Mouse (Mus musculus): ENCODE measurements around the gene Itga9.

Itga9 gene

DNA sequence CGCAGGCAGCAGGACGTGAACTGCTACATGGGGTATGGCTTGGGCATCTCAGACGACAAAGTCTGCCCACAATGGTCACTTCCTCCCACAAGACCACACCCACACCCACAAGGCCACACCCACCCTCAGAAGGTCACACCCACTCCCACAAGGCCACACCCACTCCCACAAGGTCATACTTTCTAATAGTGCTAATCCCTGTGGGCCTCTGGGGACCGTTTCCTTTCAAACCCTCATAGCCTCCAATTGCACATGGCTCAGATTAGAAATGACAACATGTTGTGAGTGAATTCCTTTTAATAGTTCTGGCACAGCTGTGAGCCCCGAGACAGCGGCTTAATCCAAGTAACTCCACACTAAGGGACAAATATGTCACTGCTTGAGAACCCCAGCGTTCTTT, 280.7 kb downstream of the Itga9 start:
- DNase-seq = no peak

DNA sequence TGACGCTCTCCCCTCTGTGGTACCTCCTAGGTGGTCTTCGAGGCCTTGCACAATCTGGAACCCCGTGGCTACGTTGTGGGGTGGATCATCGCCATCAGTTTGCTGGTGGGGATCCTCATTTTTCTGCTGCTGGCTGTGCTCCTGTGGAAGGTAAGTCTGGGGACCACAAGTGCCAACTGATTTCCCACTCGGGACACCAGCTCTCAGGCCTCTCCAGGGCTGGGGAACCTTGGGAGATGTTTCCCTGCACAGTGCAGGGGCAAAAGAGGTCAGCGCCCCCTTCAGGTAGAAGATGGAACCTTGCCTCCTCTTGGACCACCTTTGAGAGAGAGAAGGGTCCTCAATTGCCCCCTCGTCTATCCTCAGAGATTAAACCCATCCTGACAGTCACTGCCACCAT, 281.2 kb downstream of the Itga9 start:
- no peak for DNase-seq

DNA sequence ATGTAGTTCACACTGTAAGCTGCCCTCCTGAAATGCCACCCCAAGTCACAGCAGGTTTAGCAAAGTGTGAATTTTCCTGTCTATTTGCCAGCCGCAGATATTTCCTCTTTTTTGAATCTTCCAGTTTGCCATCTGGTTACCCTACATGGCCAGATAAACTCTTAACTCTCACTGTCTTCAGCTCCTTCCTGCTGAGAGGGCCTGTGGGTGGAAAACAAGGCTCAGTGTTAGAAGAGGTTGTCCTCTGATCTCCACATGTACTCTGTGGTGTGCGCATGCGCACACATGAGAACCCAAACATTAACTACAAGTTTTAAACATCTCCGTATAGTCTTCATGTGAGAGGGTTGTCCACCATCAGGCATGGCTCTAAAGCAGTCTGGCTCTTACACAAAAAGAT, 283.7 kb downstream of the Itga9 start:
- no peak for DNase-seq

DNA sequence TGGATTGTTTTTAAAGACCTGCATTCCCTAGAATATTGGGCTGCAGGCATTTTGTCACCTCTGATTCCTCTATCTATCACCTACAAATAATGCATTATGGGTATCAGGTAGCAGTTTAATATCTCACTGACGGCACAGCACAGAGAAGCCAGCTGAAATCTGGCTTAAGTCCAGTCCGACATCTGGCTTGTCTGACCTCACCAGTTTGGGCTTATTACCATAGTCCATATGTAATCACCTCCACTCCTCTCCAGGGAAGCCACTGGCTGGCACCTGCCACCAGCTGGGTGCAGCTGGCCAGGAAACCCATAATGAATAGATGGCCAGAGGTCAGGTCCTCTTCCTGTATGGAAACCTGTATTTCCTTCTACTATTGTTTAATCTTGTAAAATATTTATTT, 284.2 kb downstream of the Itga9 start:
- no peak for DNase-seq

DNA sequence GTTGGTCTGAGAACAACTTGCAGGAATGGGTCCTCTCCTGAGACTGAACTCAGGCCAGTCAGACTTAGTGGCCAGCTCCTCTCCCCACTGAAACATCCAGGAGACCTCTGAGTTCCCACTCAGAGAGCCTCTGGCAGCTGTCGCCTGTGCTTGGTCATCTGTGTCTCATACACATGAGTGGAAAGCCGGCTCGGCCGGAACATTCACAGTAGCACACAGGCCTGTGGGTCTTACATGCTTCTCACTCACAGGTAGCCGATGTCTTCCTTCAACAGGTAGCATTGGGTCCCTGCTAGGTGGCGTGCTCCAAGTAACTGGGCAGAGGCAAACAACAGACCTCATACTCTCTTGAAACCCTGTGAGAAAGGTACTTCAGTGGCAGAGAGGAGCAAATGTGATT, 284.6 kb downstream of the Itga9 start:
- DNase-seq = no peak

DNA sequence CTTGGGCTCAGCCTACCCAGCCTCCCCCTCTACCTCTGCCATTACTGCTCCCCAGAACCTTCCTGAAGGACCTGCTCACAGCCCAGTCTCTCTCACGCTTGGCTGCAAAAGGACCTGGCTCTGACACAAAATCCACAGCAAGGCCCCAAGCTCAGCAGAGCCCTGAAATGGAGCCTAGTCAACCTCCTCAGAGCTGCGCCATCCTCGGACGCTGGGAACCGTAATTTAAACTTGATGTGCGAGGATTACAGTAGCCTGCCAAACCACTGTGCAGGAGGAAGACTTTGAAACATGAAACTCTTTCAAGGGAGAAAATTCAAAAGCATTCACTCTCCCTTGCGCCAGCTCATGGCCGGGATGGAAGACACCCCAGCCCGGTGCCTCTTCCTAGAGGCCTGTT, 285.1 kb downstream of the Itga9 start:
- DNase-seq = no peak

DNA sequence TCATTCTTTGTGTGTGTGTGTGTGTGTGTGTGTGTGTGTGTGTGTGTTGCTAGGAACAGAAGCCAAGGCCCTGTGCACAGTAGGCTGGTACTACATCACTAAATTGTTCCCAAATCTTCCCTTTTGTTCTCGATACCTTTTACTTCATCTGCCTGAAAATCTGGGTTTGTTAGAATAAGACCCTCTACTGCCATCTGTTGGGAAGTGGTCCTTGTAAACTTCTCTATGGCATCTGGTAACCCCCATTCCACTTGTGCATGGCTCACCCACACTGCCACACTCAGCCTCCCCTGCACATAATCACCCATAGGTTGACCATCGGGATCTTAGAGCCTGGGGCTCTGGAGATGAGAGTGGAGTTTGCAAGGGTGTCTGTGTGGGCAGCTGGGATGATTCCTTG, 288.6 kb downstream of the Itga9 start:
- no peak for DNase-seq

DNA sequence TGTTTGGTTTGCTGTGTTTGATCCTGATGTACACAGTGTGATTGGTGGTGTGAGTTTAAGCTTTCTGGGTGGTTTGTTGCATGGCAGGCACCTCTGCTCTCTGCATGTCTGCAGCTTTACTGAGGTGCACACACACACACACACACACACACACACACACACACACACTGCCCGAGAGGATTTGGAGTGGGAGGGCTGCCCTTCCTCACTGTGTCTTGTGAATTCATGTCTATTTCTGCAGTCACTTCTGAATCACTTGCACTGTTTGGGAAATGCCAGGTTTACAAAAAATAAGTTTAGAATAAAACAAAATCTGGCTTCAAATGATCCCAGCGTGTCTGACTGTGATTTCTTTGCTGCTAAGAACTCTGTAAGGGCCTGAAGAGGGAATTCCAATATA, 294.2 kb downstream of the Itga9 start:
- no peak for DNase-seq

DNA sequence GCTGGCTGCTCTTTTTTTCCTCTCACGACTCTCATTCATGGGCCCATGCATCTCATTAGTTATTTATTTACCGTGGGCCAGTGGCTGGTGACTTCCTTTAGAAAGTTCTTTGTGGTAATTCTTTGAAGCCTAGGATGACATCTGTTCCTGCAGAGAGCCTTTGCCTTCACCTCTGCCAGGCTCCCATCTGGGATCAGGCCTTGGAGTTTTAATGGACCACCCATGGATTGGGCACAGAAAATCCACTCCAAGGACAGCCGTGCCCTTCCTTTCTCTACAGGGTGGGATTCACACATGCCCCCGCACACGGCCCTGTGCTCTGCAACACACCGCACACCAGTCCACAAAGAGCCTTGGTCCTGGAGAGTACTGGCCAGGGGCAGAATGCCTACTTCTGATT, 295.4 kb downstream of the Itga9 start:
- no peak for DNase-seq

DNA sequence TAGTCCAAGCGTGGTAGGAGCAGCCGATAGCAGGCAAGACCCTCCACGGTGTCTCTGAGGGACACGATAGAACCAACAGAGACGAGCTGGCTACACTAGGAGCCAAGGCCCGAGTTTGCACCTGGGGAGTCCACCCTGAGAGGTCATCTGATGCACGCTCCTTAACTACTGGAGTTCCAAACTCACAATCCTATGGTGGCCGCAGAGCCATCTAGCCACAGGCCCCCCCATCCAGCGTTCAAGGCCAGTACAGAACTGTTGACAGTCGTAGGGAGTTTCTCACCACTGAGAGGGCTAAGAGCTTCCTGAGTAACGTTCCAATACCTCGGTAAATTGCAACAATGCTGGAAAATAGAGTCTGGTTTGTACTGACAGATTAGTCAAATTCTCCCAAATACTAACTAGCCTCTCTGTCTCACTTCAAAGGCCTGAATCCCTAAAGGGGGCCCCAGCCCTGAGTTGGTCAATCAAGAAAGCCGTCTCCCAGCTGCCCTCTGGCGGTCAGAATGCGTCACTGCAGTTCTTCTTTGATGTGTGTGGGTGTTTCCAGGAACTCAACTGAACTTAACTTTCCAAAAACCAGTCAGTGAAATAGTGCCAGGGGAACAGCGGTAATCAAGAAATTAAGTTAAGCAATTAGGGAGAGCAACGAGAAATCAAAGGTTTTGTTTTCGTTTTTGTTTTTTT, 301.6 kb downstream of the Itga9 start:
- peak; percentile 79 for DNase-seq

DNA sequence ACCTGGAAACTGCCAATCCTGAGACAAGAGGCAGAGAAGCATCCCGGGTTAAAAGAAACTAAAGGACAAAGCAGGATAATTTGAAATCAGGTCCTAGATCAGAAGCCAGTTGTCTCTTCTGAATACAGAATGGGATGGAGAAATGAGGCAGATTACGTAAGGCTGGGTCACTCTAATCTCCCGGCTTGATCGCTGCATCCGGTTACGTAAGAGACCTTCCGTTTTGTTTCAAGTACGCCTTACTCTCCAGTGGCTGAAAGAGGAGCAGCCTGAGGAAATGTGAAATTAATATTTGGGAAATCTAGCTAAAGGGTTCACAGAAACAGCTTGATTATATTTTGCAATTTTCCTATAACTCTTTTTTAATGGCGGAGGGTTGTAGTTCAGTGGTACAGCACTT, 306.6 kb downstream of the Itga9 start:
- DNase-seq = no peak

DNA sequence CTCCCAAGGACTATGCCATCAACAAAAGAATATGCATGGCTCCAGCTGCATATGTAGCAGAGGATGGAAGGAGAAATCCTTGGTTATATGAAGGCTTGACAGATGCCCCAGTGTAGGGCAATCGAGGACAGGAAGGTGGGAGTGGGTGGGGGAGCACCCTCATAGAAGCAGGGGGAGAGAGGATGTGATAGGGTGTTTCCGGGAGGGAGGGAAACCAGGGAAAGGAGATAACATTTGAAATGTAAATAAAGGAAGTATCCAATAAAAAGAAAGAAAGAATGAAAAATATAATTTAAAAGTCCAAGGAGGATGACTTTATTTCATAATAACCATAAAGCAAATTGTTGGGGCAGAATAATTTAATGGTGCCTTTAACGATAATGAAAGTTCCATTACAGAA, 307.1 kb downstream of the Itga9 start:
- DNase-seq = no peak

DNA sequence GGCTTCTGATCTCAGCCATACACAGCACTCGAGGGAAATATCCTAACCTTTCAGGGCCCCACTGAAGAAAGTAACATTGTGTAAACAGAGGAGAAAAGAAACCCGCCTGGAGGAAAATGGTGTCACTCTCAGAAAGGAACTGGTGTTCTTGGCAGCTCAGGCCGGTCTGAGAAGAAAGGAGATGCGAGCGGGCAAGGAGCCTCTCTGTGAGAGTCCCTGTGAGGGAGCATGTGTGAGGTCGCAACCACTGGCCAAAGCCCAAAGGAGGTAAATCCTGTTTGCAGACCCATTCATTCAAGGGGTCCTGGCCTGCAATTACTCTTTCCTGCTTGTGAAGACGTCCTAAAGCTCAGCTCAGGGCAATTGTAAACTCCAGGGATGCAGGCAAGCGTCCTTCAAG, 308.1 kb downstream of the Itga9 start:
- no peak for DNase-seq

DNA sequence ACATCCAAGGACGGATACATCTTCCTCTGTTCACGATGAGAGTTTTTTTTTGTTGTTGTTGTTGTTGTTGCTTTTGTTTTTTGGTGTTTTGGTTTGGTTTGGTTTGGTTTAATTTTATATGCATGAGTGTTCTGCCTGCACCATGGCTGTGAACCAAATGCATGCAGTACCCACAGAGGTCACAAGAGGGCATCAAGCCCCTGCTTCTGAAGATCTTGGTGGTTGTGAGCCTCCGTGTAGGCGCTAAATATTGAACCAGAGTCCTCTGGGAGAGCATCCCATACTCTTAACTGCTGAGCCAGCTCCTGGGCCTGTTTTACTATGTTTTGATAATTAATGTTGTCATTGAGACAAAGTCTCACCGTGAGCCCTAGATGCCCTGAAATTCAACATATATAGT, 308.8 kb downstream of the Itga9 start:
- no peak for DNase-seq

DNA sequence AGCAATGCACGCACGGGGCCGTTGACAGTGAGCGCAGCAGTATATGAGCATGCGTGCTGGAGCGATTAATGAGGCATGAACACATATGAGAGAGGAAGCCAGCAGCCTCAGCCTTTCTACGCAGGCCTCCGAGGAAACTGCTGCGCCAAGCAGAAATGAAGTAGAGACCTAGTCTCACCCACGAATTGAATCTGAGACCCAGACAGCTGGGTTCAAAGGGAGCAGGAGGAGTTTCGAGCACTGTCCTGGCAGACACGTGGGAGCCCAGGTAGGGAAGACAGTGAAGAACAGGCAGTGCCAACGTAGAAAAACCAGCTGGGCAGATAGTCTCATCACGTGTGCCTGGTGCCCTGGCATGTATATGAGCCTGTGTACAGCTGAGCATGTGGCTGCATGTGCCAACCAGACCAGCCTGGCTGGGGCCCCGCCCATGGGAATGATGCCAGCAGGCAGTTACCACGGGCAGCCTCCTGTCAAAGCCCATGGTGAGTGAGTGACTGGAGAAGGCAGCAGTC, 313.2 kb downstream of the Itga9 start:
- DNase-seq = peak; percentile 58

DNA sequence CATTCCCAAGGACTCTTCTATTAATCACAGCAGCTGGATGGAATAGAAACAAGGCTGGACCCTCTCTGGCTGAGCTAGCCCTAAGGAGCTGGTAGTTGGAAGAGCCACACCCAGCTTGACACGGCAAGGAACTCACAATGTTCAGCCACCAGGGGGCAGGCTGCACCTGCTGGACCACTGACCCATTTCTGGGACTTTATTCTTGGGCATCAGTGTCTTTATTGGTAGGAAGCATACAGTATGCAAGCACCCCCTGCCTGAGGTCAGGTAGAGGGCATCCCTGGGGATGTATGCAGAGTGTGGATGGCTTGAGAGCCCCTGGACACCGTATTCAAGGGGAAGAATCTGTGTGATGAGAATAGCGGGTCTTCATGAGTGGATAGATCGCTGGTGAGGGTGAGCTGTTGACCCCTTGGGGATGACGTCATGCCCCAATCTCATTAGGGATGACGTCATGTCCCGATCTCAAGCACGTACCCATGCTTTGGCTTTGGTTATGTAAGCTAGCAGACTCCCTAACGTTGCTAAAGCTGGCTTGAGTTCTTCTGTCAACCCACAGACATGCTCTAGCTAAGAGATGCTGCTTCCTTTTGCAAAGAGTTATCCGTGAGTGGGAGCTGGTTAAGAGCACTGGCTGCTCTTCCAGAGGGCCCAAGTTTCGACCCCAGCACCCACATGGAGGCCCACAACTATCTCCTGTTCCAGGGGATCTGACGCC, 314.5 kb downstream of the Itga9 start:
- DNase-seq = peak; percentile 83

DNA sequence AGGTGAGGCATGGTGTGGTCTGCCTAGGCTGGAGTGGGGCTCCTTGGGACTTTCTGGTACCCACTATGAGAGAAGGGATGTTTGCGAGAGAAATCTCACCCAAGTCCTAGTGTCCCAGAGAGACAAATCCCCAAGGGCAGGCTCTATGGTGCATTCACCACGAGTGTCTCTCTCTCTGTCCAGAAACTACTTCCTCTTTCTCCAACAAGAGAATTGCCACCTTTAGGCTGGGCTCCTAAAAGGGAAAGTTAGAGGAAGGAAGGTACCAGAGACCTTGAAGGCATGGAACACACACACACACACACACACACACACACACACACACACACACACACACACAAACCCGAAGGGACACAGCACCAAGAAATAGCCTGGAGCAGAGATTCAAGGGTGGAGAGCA, 315.4 kb downstream of the Itga9 start:
- no peak for DNase-seq

DNA sequence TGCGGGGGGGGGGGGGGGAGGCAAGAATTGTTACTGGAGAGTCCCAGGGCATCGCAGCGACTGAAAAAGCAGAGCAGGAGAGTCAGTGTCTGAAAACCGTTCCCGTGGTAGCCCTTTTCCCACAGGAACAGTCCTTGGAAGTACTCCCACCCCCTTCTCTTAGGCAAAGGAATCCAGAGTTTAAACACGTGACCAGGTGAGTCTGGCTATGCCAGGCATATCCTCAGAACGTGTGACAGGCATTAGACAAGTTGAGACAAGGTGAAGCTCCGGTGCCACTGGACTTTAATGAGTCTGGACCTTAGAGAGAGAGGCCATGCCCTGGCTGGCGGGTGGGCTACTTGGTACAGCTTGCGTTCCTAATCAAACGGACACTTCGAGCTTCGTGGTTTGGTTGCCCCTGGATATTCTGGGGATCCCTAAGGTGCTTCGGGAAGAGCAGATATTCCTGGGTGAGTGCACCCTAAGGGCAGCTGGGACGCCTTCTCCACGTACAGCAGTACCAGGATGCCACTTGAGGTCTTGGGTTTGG, 318.1 kb downstream of the Itga9 start:
- DNase-seq = no peak

DNA sequence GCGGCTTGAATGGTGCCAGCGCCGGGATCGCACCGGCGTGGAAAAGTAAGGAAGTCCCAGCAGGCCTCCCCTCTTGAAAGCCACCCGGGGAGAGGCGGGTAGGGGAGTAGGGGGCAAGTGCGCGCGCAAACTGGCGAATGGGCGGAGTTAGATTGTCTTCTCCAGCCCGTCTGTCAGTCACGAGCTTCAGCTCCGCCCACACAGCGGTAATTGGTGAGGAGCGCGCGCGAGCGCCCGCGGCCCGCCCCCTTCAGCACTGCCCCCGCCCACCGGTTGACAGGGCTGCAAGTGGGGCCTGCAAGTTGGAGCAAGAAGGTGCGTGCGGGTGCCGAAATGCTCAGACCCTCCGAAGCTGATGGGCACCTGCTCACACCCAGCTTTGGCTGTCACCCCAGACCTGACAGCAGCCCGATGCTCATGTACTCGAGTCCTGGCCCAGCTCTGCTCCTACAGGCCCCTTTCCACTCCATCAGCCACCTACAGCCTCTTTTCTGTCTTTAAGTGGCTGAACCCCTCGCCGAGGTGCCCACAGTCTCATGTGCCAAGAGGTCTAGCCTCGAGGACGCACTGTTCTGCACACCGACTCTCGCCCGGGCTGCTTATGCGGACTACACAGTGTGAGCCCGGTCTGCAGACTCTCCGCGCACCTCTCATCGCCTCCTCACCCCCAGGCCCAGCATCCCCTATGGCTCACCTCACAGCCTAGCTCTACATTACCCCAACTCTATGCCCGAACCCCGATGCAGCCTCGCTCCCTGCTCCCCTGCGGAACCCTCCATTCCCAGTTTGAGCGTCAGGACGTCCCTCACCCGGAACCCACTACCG, 319.0 kb downstream of the Itga9 start:
- peak; percentile 93 for DNase-seq

DNA sequence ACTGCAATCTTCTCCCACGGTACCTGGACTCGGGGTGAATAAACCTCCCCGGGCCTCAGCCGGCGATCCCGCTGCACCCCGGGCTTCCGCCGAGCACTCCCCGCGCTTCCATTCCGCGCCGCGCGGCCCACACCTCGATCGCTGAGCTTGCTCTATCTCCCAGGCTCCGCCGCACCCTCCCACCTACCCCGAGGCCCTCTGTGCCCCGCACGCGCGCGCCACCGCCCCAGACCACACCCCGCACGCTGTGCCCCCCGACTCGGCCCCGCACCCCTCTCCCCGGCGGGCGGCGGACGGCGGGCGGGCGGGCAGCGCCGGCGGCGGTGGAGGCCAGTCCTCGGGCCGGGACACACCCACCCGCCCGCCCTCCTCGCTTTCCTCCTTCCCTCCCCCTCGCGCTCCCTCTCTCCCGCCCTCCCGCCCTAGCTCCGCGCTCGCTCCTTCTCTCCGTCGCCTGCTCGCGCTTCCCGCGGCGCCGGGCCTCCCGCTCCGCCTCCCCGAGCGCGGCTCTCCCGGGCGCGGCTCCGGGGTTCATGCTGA, 319.7 kb downstream of the Itga9 start, which contains the start of gene Ctdspl:
Gene Ctdspl, plus strand, starts transcription at position 343 of the 540 bp plus-strand sequence.
- DNase-seq = peak; percentile 71

DNA sequence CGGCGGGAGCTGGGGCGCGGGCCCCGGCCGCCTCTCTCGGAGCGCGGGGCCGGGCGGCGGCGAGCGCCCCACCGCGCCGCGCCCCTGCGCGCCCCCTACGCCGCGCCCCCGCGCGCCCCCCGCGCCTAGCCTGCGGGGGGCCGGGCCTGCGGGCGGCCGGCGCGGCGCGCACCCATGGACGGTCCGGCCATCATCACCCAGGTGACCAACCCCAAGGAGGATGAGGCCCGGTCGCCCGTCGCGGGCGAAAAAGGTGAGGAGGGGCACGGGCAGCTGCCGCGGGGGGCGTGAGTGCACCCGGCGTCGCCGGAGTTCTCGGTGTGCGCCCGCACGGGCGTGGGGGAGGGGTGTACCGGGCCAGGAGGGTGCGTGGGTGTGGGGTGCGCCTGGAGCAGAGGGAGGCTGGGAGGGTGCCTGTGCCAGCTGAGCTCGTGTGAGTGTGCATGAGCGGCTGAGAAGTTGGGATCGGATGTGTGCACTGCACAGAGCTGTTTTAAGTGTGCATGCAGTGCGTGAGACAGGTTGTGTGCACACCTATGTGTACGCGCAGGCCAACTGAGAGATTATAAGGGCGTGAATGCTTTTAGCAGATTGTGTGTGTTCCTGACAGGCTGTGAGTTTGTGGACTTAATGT, 320.3 kb downstream of the Itga9 start:
- peak; percentile 76 for DNase-seq

DNA sequence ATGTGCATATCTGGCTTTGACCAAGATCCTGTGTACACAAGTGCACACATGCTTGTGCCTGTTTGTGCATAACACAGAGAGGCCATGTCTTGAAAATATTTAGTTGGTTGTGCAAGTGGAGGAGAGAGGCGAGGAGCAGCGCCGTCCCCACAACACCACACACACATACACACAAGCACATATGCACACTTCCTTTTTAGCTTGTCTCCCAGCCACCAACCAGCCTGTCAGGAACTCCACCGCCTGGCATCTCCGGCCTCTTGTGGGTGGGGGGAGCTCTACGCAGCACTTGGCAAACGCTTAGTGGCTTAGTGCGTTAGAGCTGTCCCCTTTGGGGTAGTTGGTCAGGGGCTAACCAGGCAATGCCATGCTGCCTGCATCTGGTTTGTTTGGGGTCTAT, 321.0 kb downstream of the Itga9 start:
- DNase-seq = no peak

DNA sequence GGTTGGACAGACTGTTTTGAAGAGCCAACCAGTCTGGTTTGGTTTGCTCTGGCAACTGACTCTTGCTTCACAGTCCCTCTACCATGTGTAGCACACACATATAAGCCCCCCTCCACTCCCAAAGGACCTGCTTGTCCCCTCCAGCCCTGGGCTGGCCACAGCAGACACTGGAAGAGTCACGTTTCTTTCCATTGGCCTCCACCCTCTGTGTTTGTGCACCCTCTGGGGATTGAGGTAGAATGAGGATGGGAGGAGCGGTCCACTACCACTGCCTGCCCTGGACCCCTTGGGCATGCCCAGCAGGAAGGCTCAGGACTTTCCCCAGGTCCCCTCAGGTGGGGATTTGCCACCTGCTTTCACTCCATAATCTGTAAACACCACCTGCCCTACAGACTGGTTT, 321.5 kb downstream of the Itga9 start:
- DNase-seq = no peak
